Mouse (Mus musculus): ENCODE measurements around the gene Gm10128. TPM values are rescaled to one million over a fixed set of nuclear protein-coding genes. Genes with fewer than 3 reads are reported as not detected.
A peak's percentile ranks its signal among the peaks of the same experiment; 100 is the strongest.
"Not testable (repeated sequence)": the region's sequence is repeated elsewhere in the genome, so short reads cannot be mapped to it uniquely, and the experiment has no call there.

Gm10128 gene
- polyA plus RNA-seq (2015; fragmentation: Nextera tagmentation; extraction: Ambion mirVana), result not detected in 2 replicates

GRCm38 (mm10) chr14:7643872-7644271 lies at the start of gene Gm10128:
Gene Gm10128, minus strand, starts transcription at chr14:7643972.
- not testable (repeated sequence) for H3K9ac ChIP-seq; H3K36me3 ChIP-seq; H3K27me3 ChIP-seq; H3K9me3 ChIP-seq; H3K27ac ChIP-seq; ATAC-seq (ENCODE audit: insufficient number of reproducible peaks, low FRiP score, low TSS enrichment, low read depth); H3K4me3 ChIP-seq; H3K4me2 ChIP-seq; H3K4me1 ChIP-seq
- no CpG with 5 or more reads among the region's 2 CpGs for WGBS

GRCm38 (mm10) chr14:7681170-7681569 lies 37.4 kb upstream of the Gm10128 start:
- H3K4me1 ChIP-seq; H3K4me3 ChIP-seq; H3K27me3 ChIP-seq; H3K27ac ChIP-seq; H3K4me2 ChIP-seq; ATAC-seq (ENCODE audit: insufficient number of reproducible peaks, low FRiP score, low TSS enrichment, low read depth); H3K36me3 ChIP-seq; H3K9me3 ChIP-seq; H3K9ac ChIP-seq: not testable (repeated sequence)
- 61% methylated on average over 5 of the region's 5 CpGs for WGBS

GRCm38 (mm10) chr14:7662491-7662890 lies 18.7 kb upstream of the Gm10128 start:
- WGBS, result 82% methylated on average over 2 of the region's 2 CpGs
- H3K4me3 ChIP-seq; H3K9ac ChIP-seq; H3K27ac ChIP-seq; H3K9me3 ChIP-seq; H3K36me3 ChIP-seq; H3K4me1 ChIP-seq; H3K27me3 ChIP-seq; H3K4me2 ChIP-seq; ATAC-seq (ENCODE audit: insufficient number of reproducible peaks, low FRiP score, low TSS enrichment, low read depth): not testable (repeated sequence)

- H3K4me2 ChIP-seq, result peak overlapping the region; percentile 62
- H3K4me3 ChIP-seq, result peak overlapping the region; percentile 35
- not testable (repeated sequence) for ATAC-seq (ENCODE audit: insufficient number of reproducible peaks, low FRiP score, low TSS enrichment, low read depth); H3K27me3 ChIP-seq; H3K9me3 ChIP-seq; H3K4me1 ChIP-seq; H3K27ac ChIP-seq; H3K36me3 ChIP-seq; H3K9ac ChIP-seq
- under 1% methylated on average over 38 of the region's 76 CpGs for WGBS
Measured at GRCm38 (mm10) chr14:7658101-7659074, 14.6 kb upstream of the Gm10128 start.

GRCm38 (mm10) chr14:7657456-7657855 lies 13.7 kb upstream of the Gm10128 start:
- H3K4me1 ChIP-seq; H3K4me2 ChIP-seq; H3K27ac ChIP-seq; H3K9ac ChIP-seq; H3K9me3 ChIP-seq; ATAC-seq (ENCODE audit: insufficient number of reproducible peaks, low FRiP score, low TSS enrichment, low read depth); H3K36me3 ChIP-seq; H3K27me3 ChIP-seq; H3K4me3 ChIP-seq: not testable (repeated sequence)
- WGBS, result 0% methylated on average over 7 of the region's 10 CpGs

GRCm38 (mm10) chr14:7595492-7595891 lies 48.3 kb downstream of the Gm10128 start, which contains the start of gene Gm10338:
Gene Gm10338, minus strand, starts transcription at chr14:7595592.
- ATAC-seq (ENCODE audit: insufficient number of reproducible peaks, low FRiP score, low TSS enrichment, low read depth); H3K27me3 ChIP-seq; H3K4me1 ChIP-seq; H3K36me3 ChIP-seq; H3K9me3 ChIP-seq; H3K4me2 ChIP-seq; H3K4me3 ChIP-seq; H3K27ac ChIP-seq; H3K9ac ChIP-seq: not testable (repeated sequence)
- WGBS, result no CpG with 5 or more reads among the region's 2 CpGs

Other genes starting within 250 kb of the Gm10128 start
- gene Gm3755, start 193.1 kb downstream of the Gm10128 start, polyA plus RNA-seq (2015; fragmentation: Nextera tagmentation; extraction: Ambion mirVana), result 0.12 TPM in 1 of 2 replicates, not detected in the other
- gene Gm3752, start 160.2 kb downstream of the Gm10128 start, polyA plus RNA-seq (2015; fragmentation: Nextera tagmentation; extraction: Ambion mirVana), result 0.40 and 0.55 TPM in 2 replicates
- 1.0 and 2.1 TPM in 2 replicates for gene Gm3558, start 75.4 kb downstream of the Gm10128 start, polyA plus RNA-seq (2015; fragmentation: Nextera tagmentation; extraction: Ambion mirVana)
- not detected in 2 replicates for gene Gm10338, start 48.4 kb downstream of the Gm10128 start, polyA plus RNA-seq (2015; fragmentation: Nextera tagmentation; extraction: Ambion mirVana)
- not detected in 2 replicates for gene Gm26661, start 147.6 kb upstream of the Gm10128 start, polyA plus RNA-seq (2015; fragmentation: Nextera tagmentation; extraction: Ambion mirVana)
- gene Flnb, start 174.0 kb upstream of the Gm10128 start, polyA plus RNA-seq (2015; fragmentation: Nextera tagmentation; extraction: Ambion mirVana), result 27.6 and 33.0 TPM in 2 replicates